Mouse (Mus musculus) liver, embryonic 14.5 days (tissue): ENCODE data around the gene Efnb2. TPM values are rescaled to one million over a fixed set of nuclear protein-coding genes. Genes with fewer than 3 reads are reported as not detected.

ENCODE experiments used
- ATAC-seq: fragments of 200-750 bp; cut with Nextera tagmentation; 2 replicates; pipeline ENCODE4 v1.8.0; 2017; ENCODE audit warnings: moderate number of reproducible peaks, mild to moderate bottlenecking, moderate library complexity; ENCODE audit not compliant: insufficient read depth
- DNase-seq, 3 experiments: peaks; one replicate each; pipeline ENCODE4 v3.0.0-alpha.2; 2012 to 2013; ENCODE audit warnings: low read depth in 3 of 3, low spot score in 3 of 3
- H3K27ac ChIP-seq: fragments of 300-500 bp; sonication (generic); 2 replicates; pipeline ENCODE4 v1.5.1; 2014; ENCODE audit warnings: moderate library complexity, mild to moderate bottlenecking, control low read depth, inconsistent platforms
- H3K27me3 ChIP-seq: fragments of 300-500 bp; sonication (generic); 2 replicates; pipeline ENCODE4 v1.6.1; 2014; ENCODE audit warnings: mild to moderate bottlenecking, low read length, moderate library complexity; ENCODE audit not compliant: control insufficient read depth, insufficient read depth
- H3K36me3 ChIP-seq: fragments of 300-500 bp; sonication (generic); replicated peaks from 2 replicates; pipeline ENCODE4 v1.6.1; 2014; ENCODE audit warnings: low read depth; ENCODE audit not compliant: control insufficient read depth, insufficient read depth
- H3K4me1 ChIP-seq, 2 experiments: fragments of 200-500 bp in 1 of 2; fragments of 300-500 bp in 1 of 2; sonication (generic) in 1 of 2; replicated peaks; 2 replicates each; pipeline ENCODE4 v1.6.1; 2012 to 2014; ENCODE audit warnings: antibody characterized with exemption in 1 of 2, inconsistent platforms in 1 of 2, low read length in 1 of 2; ENCODE audit not compliant: control insufficient read depth in 2 of 2, insufficient read depth in 2 of 2
- H3K4me2 ChIP-seq: fragments of 300-500 bp; sonication (generic); 2 replicates; pipeline ENCODE4 v1.6.1; 2014; ENCODE audit warnings: low read depth, mild to moderate bottlenecking, control low read depth, moderate library complexity
- H3K4me3 ChIP-seq, 2 experiments: fragments of 200-500 bp in 1 of 2; fragments of 300-500 bp in 1 of 2; sonication (generic) in 1 of 2; 2 replicates each; pipeline ENCODE4 v1.5.1; 2012 to 2014; ENCODE audit warnings: low read depth in 2 of 2, low read length in 2 of 2, mild to moderate bottlenecking in 2 of 2, control low read depth in 1 of 2, inconsistent platforms in 1 of 2, moderate library complexity in 1 of 2; ENCODE audit not compliant: insufficient read depth in 1 of 2
- H3K9ac ChIP-seq: fragments of 300-500 bp; sonication (generic); replicated peaks from 2 replicates; pipeline ENCODE4 v1.6.1; 2014; ENCODE audit warnings: mild to moderate bottlenecking, control low read depth, moderate library complexity
- H3K9me3 ChIP-seq: fragments of 300-500 bp; sonication (generic); 2 replicates; pipeline ENCODE4 v1.6.1; 2016; ENCODE audit warnings: low read length, mixed read lengths; ENCODE audit not compliant: control insufficient read depth
- CTCF ChIP-seq: IDR thresholded peaks from 2 replicates; pipeline ENCODE4 v1.5.1; 2016; ENCODE audit warnings: antibody characterized with exemption, low read depth, control low read depth
- EP300 ChIP-seq: IDR thresholded peaks from 2 replicates; pipeline ENCODE4 v1.6.1; 2016; ENCODE audit warnings: antibody characterized with exemption, low read depth
- WGBS: fragments of 180-500 bp; shearing (Covaris S2); extraction: QIAGEN DNeasy Blood & Tissue Kit; methylation state at CpG from one replicate; pipeline ENCODE4 v1.1.7; 2014; ENCODE audit not compliant: insufficient replicate concordance; 5-methylcytosine and 5-hydroxymethylcytosine counted together
- polyA plus RNA-seq, 2 experiments: library from polyadenylated mRNA; depleted of rRNA in 1 of 2; stranded (reverse) in 1 of 2; unstranded in 1 of 2; fragments of >200 nt; fragmentation: Nextera tagmentation in 1 of 2; extraction: Ambion mirVana in 1 of 2; gene quantifications; 2 replicates each; pipeline versions ENCODE4 v1.2.1 to v1.2.3; 2012 to 2014

The Efnb2 gene
- polyA plus RNA-seq, 2 experiments, result 0.79 to 0.85 TPM

DNA sequence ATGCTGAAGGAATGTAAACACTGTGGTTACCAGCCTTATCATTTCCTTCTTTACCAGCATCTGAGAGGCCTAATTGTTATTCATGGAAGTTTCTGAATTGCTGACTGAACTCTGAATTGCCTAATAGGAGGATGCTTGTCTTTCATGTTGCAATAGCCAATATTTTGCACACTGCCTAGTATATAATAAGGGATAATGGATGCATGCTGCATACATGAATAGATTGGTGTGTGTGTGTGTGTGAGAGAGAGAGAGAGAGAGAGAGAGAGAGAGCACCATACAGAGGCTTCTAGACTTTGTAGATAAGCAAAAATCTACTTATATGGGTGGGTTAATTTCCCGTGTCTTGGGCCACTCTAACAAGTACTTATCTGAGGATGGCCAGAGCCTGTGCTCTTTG, 47.2 kb downstream of the Efnb2 start:
- Histone ChIP-seq H3K9me3 (no peaks in the 10 kb centered on the region), H3K4me2 (no peak overlapping the region), H3K27ac (no peak overlapping the region), H3K9ac (no peak overlapping the region), H3K36me3 (no peaks in the 10 kb centered on the region), H3K4me3 (no peak overlapping the region), H3K27me3 (no peaks in the 10 kb centered on the region), H3K4me1 (no peaks in the 10 kb centered on the region)
- WGBS, result 20% methylated on average over 1 of the region's 1 CpGs
- no peak for ATAC-seq
- no peak for DNase-seq
- TF ChIP-seq EP300 (no peak), CTCF (no peak)

DNA sequence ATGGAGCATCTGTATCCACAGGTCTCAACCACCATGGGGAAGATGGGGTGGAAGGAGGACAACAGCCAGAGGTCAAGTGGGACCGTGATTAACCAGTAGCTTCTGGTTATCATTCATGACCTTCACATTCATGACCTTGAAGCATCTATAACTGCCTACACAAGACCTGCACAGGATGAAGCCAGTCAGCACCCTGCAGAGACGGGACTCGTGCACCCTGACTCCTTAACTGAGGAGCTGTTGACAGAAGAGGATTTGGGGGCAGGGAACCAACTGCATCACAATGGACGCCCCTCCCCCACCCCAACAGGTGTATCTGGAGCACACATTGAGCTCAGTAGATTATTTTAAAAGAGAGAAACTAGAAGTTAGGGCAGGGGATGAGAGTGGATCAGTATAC, 49.1 kb downstream of the Efnb2 start:
- Histone ChIP-seq H3K9ac (no peak overlapping the region), H3K4me3 (no peak overlapping the region), H3K4me1 (no peaks in the 10 kb centered on the region), H3K27me3 (no peaks in the 10 kb centered on the region), H3K27ac (no peak overlapping the region), H3K9me3 (no peaks in the 10 kb centered on the region), H3K36me3 (no peaks in the 10 kb centered on the region), H3K4me2 (no peak overlapping the region)
- DNase-seq (no peak), ATAC-seq (no peak)
- TF ChIP-seq CTCF (no peak), EP300 (no peak)
- WGBS, result 52% methylated on average over 4 of the region's 4 CpGs

- DNase-seq, result no peak
- Histone ChIP-seq H3K4me1 (no peaks in the 10 kb centered on the region), H3K9me3 (no peaks in the 10 kb centered on the region), H3K4me3 (no peak overlapping the region), H3K27me3 (no peaks in the 10 kb centered on the region), H3K36me3 (no peaks in the 10 kb centered on the region), H3K4me2 (no peak overlapping the region), H3K9ac (no peak overlapping the region), H3K27ac (no peak overlapping the region)
- TF ChIP-seq CTCF (no peak), EP300 (no peak)
- ATAC-seq, result no peak
- 27% methylated on average over 7 of the region's 7 CpGs for WGBS
These were observed 51.3 kb downstream of the Efnb2 start for GRCm38 (mm10) chr8:8609791-8610190.

DNA sequence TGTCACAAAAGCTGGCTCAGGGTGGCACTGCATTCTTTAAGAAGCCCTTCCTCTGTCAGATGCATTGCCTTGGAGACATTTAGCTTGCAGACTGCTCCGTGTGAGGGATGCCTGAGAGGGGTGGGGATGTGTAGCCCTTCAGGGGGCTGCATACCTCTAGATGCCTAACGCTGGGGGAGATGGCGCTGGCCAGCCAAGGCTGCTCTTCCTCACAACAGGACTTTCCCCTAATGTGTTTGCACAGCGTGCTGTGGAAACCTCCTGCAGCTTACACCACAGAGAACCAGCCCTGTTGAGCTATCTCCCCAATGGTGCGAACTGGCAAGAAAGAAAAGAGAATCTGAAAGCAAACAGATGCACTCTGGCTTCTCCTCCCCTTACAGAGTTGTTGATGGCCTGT, 51.9 kb downstream of the Efnb2 start:
- TF ChIP-seq EP300 (no peak), CTCF (no peak)
- H3K27ac ChIP-seq, result no peak overlapping the region
- H3K27me3 ChIP-seq, result no peaks in the 10 kb centered on the region
- WGBS, result 42% methylated on average over 5 of the region's 5 CpGs
- no peaks in the 10 kb centered on the region for H3K36me3 ChIP-seq
- H3K9ac ChIP-seq, result no peak overlapping the region
- H3K4me2 ChIP-seq, result no peak overlapping the region
- no peak overlapping the region for H3K4me3 ChIP-seq
- no peak for ATAC-seq
- DNase-seq, result no peak
- H3K9me3 ChIP-seq, result no peaks in the 10 kb centered on the region
- H3K4me1 ChIP-seq, result no peaks in the 10 kb centered on the region

- Histone ChIP-seq H3K4me3 (no peak overlapping the region), H3K4me1 (no peaks in the 10 kb centered on the region), H3K9me3 (no peaks in the 10 kb centered on the region), H3K9ac (no peak overlapping the region), H3K27ac (no peak overlapping the region), H3K27me3 (no peaks in the 10 kb centered on the region), H3K4me2 (no peak overlapping the region), H3K36me3 (no peaks in the 10 kb centered on the region)
- TF ChIP-seq EP300, result no peak
- no peak for TF ChIP-seq CTCF
- no peak for DNase-seq
- 56% methylated on average over 4 of the region's 4 CpGs for WGBS
- ATAC-seq, result no peak
These were observed 55.4 kb downstream of the Efnb2 start for GRCm38 (mm10) chr8:8605621-8606020.

DNA sequence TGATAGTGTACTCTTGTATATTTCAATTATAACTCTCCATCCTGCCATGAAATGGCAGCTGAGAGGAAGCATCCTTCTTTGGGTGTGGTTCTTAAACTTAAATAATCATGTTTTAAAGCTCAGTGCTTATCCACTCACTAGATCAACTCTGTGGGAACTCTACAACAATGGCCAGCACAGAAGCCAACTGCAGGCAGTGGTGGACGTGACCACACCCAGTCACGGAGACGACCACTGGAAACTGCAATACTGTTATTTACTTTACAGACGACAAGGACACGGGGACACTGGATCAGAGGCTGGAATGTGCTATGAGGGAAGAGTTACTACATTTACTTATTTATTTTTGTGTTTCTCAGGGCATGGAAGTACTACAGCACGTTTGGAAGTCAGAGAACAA, 57.2 kb downstream of the Efnb2 start:
- Histone ChIP-seq H3K27ac (no peak overlapping the region), H3K4me1 (no peaks in the 10 kb centered on the region), H3K36me3 (no peaks in the 10 kb centered on the region), H3K4me2 (no peak overlapping the region), H3K9me3 (no peaks in the 10 kb centered on the region), H3K4me3 (no peak overlapping the region), H3K9ac (no peak overlapping the region), H3K27me3 (no peaks in the 10 kb centered on the region)
- TF ChIP-seq EP300 (no peak), CTCF (no peak)
- 34% methylated on average over 6 of the region's 6 CpGs for WGBS
- DNase-seq, result no peak
- ATAC-seq, result no peak
